Mouse (Mus musculus) embryonic facial prominence, embryonic 14.5 days (tissue): ENCODE measurements at regions not wholly inside any gene's neighbourhood (a gene's known extent, or its start where the extent isn't known, plus 50 kb on each side); places are given as distances from the start of the nearest gene placed in this dataset.

ENCODE experiments used
- ATAC-seq: fragments of 200-750 bp; cut with Nextera tagmentation; 2 replicates; pipeline ENCODE4 v1.8.0; 2017; ENCODE audit warnings: low read depth, moderate number of reproducible peaks, moderate TSS enrichment
- DNase-seq: peaks from one replicate; pipeline ENCODE4 v3.0.0-alpha.2; 2015; ENCODE audit warnings: low spot score
- H3K27ac ChIP-seq: fragments of 300-500 bp; sonication (generic); replicated peaks from 2 replicates; pipeline ENCODE4 v1.5.1; 2014; ENCODE audit warnings: low read depth, mild to moderate bottlenecking, low read length, moderate library complexity
- H3K27me3 ChIP-seq: fragments of 300-500 bp; sonication (generic); replicated peaks from 2 replicates; pipeline ENCODE4 v1.6.1; 2014; ENCODE audit warnings: low read length; ENCODE audit not compliant: control insufficient read depth, insufficient read depth
- H3K36me3 ChIP-seq: fragments of 300-500 bp; sonication (generic); 2 replicates; pipeline ENCODE4 v1.6.1; 2014; ENCODE audit warnings: low read length, mixed read lengths; ENCODE audit not compliant: control insufficient read depth, insufficient read depth
- H3K4me1 ChIP-seq: fragments of 300-500 bp; sonication (generic); 2 replicates; pipeline ENCODE4 v1.6.1; 2014; ENCODE audit warnings: antibody characterized with exemption, low read length; ENCODE audit not compliant: control insufficient read depth, insufficient read depth
- H3K4me2 ChIP-seq: fragments of 300-500 bp; sonication (generic); 2 replicates; pipeline ENCODE4 v1.6.1; 2014; ENCODE audit warnings: low read depth, mild to moderate bottlenecking, low read length, moderate library complexity, mixed read lengths
- H3K4me3 ChIP-seq: fragments of 300-500 bp; sonication (generic); 2 replicates; pipeline ENCODE4 v1.5.1; 2014; ENCODE audit warnings: low read depth, mild to moderate bottlenecking, low read length
- H3K9ac ChIP-seq: fragments of 300-500 bp; sonication (generic); 2 replicates; pipeline ENCODE4 v1.6.1; 2014; ENCODE audit warnings: low read depth, mild to moderate bottlenecking, low read length, moderate library complexity, mixed read lengths
- H3K9me3 ChIP-seq: fragments of 300-500 bp; sonication (generic); 2 replicates; pipeline ENCODE4 v1.6.1; 2016; ENCODE audit warnings: low read length; ENCODE audit not compliant: control insufficient read depth
- WGBS: fragments of 180-500 bp; shearing (Covaris S2); extraction: QIAGEN DNeasy Blood & Tissue Kit; methylation state at CpG from one replicate; pipeline ENCODE4 v1.1.7; 2014; 5-methylcytosine and 5-hydroxymethylcytosine counted together

DNA sequence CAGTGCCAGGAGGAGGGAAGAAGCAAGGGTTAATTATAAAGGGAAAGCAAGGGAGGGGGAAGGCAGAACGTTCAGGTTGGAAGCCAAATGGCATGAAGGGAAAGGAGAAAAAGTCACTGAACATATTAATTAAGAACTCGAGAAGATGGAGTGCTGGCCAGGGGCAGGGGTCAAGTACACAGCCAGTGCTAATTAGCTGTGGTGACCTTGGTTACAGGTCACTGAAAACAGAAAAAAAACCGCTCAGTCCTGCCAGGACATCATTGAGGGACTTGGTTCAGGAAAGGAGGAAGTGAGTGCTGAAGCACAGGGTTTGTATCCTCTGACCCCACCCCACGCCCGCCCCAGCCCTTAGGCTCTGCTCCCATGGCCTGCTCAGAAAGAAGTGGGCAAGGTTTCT is 223.1 kb upstream of the Mocs1 start:
- 20% methylated on average over 5 of the region's 5 CpGs for WGBS
- no peak overlapping the region for H3K27ac ChIP-seq
- peaks cover 6% of the 10 kb centered on the region for H3K9me3 ChIP-seq
- DNase-seq = no peak
- no peak overlapping the region for H3K9ac ChIP-seq
- H3K27me3 ChIP-seq = no peaks in the 10 kb centered on the region
- H3K36me3 ChIP-seq = no peaks in the 10 kb centered on the region
- no peak overlapping the region for H3K4me2 ChIP-seq
- H3K4me1 ChIP-seq = 0 out of 2 replicates have a peak, but pooled peaks cover 6% of the 10 kb centered on the region
- ATAC-seq = no peak
- H3K4me3 ChIP-seq = no peak overlapping the region

DNA sequence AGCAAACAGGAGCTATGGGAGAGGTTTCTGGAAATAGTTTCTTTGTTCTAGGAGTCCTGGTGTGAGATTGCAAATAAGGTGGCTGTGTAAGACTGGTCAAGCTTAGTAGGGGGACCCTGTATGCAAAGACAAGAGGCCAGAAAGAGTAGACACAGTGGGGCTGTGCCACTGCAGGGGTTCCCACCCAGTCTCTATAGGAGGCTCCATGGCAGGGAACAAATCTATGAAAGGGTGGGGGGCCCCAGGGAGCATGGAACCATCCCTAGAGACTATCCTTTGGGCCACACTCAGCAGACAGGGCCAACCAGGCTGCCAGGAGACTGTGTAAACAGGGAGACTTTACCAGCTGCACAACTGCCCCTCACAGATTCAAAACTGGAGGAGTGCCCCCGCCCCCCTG is 222.6 kb upstream of the Mocs1 start:
- no peak overlapping the region for H3K4me2 ChIP-seq
- whole genome bisulfite sequencing = 75% methylated on average over 1 of the region's 1 CpGs
- H3K4me3 ChIP-seq = no peak overlapping the region
- DNase-seq = no peak
- H3K27me3 ChIP-seq = no peaks in the 10 kb centered on the region
- H3K9me3 ChIP-seq = peaks cover 1% of the 10 kb centered on the region
- H3K27ac ChIP-seq = no peak overlapping the region
- H3K4me1 ChIP-seq = 0 out of 2 replicates have a peak, but pooled peaks cover 6% of the 10 kb centered on the region
- no peak overlapping the region for H3K9ac ChIP-seq
- H3K36me3 ChIP-seq = no peaks in the 10 kb centered on the region
- no peak for ATAC-seq

DNA sequence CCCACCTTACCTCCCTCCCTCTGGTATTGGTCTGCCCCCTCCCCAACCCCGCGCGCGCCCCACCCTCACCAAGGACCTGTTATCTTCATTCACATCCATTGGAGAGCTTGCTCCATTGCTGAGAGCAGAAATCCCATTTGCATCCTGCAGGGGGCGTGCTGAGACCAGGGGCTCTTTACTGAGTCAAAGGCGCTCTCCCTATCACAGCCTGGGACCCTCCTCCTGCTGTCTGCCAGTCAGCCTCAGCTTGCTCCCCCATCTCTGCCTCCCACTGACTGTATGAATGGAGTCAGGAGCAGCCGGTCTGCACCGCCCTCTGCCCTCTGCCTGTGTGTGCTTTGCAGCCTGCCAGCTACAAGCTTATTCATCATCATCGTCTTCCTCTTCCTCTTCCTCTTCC is 221.5 kb upstream of the Mocs1 start:
- 0 out of 2 replicates have a peak, but pooled peaks cover 6% of the 10 kb centered on the region for H3K4me1 ChIP-seq
- DNase-seq (no peak), ATAC-seq (no peak)
- 44% methylated on average over 9 of the region's 9 CpGs for WGBS
- H3K4me2 ChIP-seq = no peak overlapping the region
- H3K9me3 ChIP-seq = no peaks in the 10 kb centered on the region
- H3K36me3 ChIP-seq = no peaks in the 10 kb centered on the region
- H3K9ac ChIP-seq = no peak overlapping the region
- no peak overlapping the region for H3K4me3 ChIP-seq
- no peak overlapping the region for H3K27ac ChIP-seq
- no peaks in the 10 kb centered on the region for H3K27me3 ChIP-seq

DNA sequence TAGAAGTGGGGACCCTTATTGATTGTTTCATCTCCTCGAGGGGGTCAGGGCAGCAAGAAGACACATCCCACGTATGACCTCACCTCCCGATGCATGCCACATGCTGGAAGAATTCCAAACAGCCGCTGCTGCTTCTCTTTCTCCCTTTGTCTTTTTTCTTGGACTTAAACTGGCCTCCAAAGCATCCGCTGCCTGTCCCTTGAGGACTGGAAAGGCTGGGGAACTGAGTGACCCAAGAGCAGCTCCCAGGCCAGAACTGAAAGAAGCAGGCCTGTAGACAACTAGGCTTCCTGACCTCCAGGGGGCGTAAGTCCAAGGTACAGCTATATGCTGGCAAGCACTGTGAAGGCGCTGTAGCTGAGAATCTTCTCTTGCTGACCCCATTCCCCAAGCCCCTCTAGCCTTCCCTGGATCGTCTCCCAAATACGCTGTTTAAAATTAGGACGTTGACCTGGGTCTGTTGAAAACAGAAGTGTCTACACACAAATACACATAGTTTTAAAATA is 219.8 kb upstream of the Mocs1 start:
- DNase-seq (no peak), ATAC-seq (no peak)
- H3K9me3 ChIP-seq = no peaks in the 10 kb centered on the region
- no peaks in the 10 kb centered on the region for H3K36me3 ChIP-seq
- WGBS = 66% methylated on average over 10 of the region's 10 CpGs
- no peak overlapping the region for H3K4me2 ChIP-seq
- H3K27ac ChIP-seq = no peak overlapping the region
- no peaks in the 10 kb centered on the region for H3K27me3 ChIP-seq
- H3K9ac ChIP-seq = no peak overlapping the region
- no peak overlapping the region for H3K4me3 ChIP-seq
- H3K4me1 ChIP-seq = 0 out of 2 replicates have a peak, but pooled peaks cover 6% of the 10 kb centered on the region

DNA sequence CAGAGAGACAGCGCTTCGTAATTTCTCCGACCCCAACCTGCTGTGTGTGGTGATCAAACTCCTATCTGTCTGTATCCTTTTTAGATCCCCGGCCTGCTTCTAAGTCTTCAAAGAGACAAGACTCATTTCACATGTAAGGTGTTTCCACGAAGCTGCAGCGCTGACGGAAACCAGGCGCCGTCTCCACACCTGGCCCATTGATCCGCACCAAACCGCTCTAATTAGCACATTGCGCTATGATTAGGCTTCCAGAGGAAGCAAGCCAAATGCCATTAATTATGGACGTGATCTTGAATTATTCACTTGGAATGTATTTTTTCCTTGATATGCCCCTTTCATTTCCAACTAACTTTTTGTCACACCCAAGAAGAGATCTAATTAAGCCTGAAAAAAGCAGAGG is 215.2 kb upstream of the Mocs1 start:
- Histone ChIP-seq H3K27me3 (no peaks in the 10 kb centered on the region), H3K4me3 (no peak overlapping the region), H3K4me1 (no peaks in the 10 kb centered on the region), H3K27ac (no peak overlapping the region), H3K36me3 (no peaks in the 10 kb centered on the region), H3K9ac (no peak overlapping the region), H3K9me3 (no peaks in the 10 kb centered on the region), H3K4me2 (no peak overlapping the region)
- ATAC-seq (no peak), DNase-seq (no peak)
- 83% methylated on average over 13 of the region's 13 CpGs for WGBS

DNA sequence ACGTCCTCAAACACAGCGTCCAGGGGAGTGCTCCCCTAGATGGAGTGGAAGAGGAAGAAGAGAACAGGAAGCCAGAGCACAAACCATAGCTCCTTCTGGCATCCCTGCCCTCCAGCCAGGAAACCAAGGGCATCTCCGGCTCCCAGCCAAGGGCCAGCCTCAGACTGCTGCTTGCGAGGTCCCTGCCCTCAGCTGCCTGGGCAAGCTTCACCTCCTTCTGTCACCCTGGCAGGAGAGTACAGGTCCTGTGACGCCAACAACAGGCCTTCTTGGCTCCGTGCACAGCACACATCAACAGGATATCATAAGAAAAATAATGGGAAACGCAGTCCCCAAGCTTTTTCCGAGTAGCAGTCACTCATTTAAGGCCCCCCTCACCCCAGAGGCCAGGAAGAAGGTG is 212.9 kb upstream of the Mocs1 start:
- WGBS = 74% methylated on average over 8 of the region's 8 CpGs
- no peaks in the 10 kb centered on the region for H3K36me3 ChIP-seq
- H3K4me3 ChIP-seq = no peak overlapping the region
- DNase-seq (no peak), ATAC-seq (no peak)
- no peak overlapping the region for H3K9ac ChIP-seq
- H3K4me1 ChIP-seq = no peaks in the 10 kb centered on the region
- no peaks in the 10 kb centered on the region for H3K9me3 ChIP-seq
- H3K27ac ChIP-seq = no peak overlapping the region
- H3K4me2 ChIP-seq = no peak overlapping the region
- H3K27me3 ChIP-seq = no peaks in the 10 kb centered on the region

DNA sequence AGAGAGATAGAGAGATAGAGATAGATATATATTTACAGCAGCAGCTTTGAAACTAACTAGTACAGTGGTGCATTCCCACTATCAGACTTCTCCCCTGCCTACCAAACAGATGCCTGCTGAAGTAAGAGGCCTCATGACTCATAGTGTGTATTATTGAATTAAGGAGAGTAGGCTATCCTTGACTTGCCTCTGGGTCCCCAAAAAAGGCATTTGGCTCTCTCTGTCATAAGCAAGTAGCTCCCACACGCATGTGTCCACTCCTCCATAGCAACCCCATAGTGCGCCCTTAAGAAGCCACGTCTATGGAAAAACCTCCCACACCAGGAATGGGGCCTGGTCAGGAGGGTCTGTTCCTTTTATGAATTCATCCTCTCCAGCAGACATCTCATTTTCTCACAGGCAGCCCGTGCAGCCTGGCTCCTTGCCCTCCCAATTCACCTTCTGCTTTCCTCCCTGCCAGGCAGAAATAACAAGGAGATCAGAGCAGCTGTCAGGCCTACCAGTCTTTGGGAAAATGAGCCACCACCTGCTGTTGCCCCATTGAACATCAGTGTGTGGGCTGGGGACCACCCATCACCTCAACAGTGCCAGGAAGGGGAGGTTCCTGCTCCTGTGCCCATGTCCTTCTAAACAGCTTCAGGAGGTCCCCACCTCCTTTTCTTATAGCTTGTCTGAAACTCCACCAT is 208.5 kb upstream of the Mocs1 start:
- H3K27me3 ChIP-seq = no peaks in the 10 kb centered on the region
- H3K4me1 ChIP-seq = no peaks in the 10 kb centered on the region
- H3K27ac ChIP-seq = no peak overlapping the region
- no peak overlapping the region for H3K9ac ChIP-seq
- no peaks in the 10 kb centered on the region for H3K36me3 ChIP-seq
- no peak overlapping the region for H3K4me2 ChIP-seq
- H3K9me3 ChIP-seq = no peaks in the 10 kb centered on the region
- ATAC-seq (no peak), DNase-seq (no peak)
- no peak overlapping the region for H3K4me3 ChIP-seq
- 57% methylated on average over 4 of the region's 4 CpGs for WGBS

DNA sequence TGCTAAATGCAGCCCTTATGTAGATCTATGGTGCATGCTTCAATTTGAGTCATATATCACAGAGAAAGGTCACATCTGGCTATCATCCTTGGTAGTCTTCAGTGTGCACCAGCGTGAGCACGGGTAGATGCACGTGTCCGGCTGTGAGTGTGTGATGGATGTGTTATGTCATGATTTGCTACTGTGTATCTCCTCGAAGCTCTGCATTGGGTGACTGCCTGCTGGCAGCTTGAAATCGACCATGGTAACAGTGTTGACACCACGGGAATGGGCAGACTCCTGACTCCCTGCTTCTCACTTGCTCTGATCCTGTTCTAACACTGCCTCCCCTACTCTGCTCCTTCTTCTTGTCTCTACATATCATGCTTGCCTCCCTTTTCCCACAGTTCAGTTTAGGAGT is 204.9 kb upstream of the Mocs1 start:
- no peak for ATAC-seq
- Histone ChIP-seq H3K9ac (no peak overlapping the region), H3K36me3 (no peaks in the 10 kb centered on the region), H3K27me3 (no peaks in the 10 kb centered on the region), H3K27ac (no peak overlapping the region), H3K4me1 (no peaks in the 10 kb centered on the region; the same call in 1 of the 2 replicates), H3K4me2 (no peak overlapping the region), H3K9me3 (no peaks in the 10 kb centered on the region), H3K4me3 (no peak overlapping the region)
- DNase-seq = no peak
- WGBS = 82% methylated on average over 7 of the region's 7 CpGs

DNA sequence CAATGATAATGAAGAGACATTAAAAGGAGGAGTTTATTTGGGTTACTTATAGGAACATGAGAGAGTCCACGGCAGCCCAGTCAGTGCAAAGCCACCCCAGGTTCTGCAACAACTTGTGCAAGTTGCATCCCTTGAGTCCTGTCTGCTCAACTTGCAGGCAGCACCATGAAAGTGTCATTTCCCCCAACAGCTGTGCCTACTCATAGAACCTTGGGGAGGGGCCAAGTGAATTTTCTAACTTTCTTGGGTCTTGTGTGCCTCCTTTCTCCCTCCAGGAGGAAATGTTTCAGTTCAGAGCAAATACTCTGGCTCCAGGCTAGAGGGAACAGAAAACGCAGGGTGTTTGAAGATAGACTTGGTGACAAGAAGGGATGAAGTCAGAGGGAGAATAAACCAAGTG is 204.5 kb upstream of the Mocs1 start:
- no peaks in the 10 kb centered on the region for H3K9me3 ChIP-seq
- H3K27ac ChIP-seq = no peak overlapping the region
- H3K9ac ChIP-seq = no peak overlapping the region
- WGBS = 74% methylated on average over 2 of the region's 2 CpGs
- H3K4me3 ChIP-seq = no peak overlapping the region
- H3K4me2 ChIP-seq = no peak overlapping the region
- H3K27me3 ChIP-seq = no peaks in the 10 kb centered on the region
- no peaks in the 10 kb centered on the region for H3K36me3 ChIP-seq
- no peaks in the 10 kb centered on the region; the same call in 1 of the 2 replicates for H3K4me1 ChIP-seq
- ATAC-seq (no peak), DNase-seq (no peak)
